Mouse (Mus musculus) midbrain, embryonic 16.5 days (tissue): ENCODE results near the gene Slc26a1. TPM values are rescaled to one million over a fixed set of nuclear protein-coding genes. Genes with fewer than 3 reads are reported as not detected.

Experiments
- ATAC-seq: fragments of 200-750 bp; cut with Nextera tagmentation; 2 replicates; pipeline ENCODE4 v1.8.0; 2017; ENCODE audit warnings: moderate TSS enrichment
- H3K27ac ChIP-seq: fragments of 300-500 bp; sonication (generic); 2 replicates; pipeline ENCODE4 v1.5.1; 2014; ENCODE audit warnings: mild to moderate bottlenecking, low read length, mixed read lengths
- H3K27me3 ChIP-seq: fragments of 300-500 bp; sonication (generic); 2 replicates; pipeline ENCODE4 v1.6.1; 2014; ENCODE audit warnings: low read depth, low read length, mixed read lengths; ENCODE audit not compliant: control insufficient read depth, insufficient read depth
- H3K36me3 ChIP-seq: fragments of 300-500 bp; sonication (generic); 2 replicates; pipeline ENCODE4 v1.6.1; 2014; ENCODE audit warnings: mild to moderate bottlenecking, low read length, moderate library complexity, mixed read lengths; ENCODE audit not compliant: control insufficient read depth, insufficient read depth
- H3K4me1 ChIP-seq: fragments of 300-500 bp; sonication (generic); 2 replicates; pipeline ENCODE4 v1.6.1; 2014; ENCODE audit warnings: mild to moderate bottlenecking, low read length, mixed read lengths; ENCODE audit not compliant: control insufficient read depth, insufficient read depth
- H3K4me2 ChIP-seq: fragments of 300-500 bp; sonication (generic); 2 replicates; pipeline ENCODE4 v1.6.1; 2014; ENCODE audit warnings: mild to moderate bottlenecking, low read length, mixed read lengths
- H3K4me3 ChIP-seq: fragments of 300-500 bp; sonication (generic); 2 replicates; pipeline ENCODE4 v1.5.1; 2014; ENCODE audit warnings: low read depth, mild to moderate bottlenecking, low read length, moderate library complexity, mixed read lengths
- H3K9ac ChIP-seq: fragments of 300-500 bp; sonication (generic); 2 replicates; pipeline ENCODE4 v1.6.1; 2014; ENCODE audit warnings: low read depth, low read length, mixed read lengths
- H3K9me3 ChIP-seq: fragments of 300-500 bp; sonication (generic); replicated peaks from 2 replicates; pipeline ENCODE4 v1.6.1; 2014; ENCODE audit warnings: mild to moderate bottlenecking, low read length, mixed read lengths; ENCODE audit not compliant: control insufficient read depth, poor library complexity, severe bottlenecking
- WGBS: fragments of 180-500 bp; shearing (Covaris S2); extraction: QIAGEN DNeasy Blood & Tissue Kit; methylation state at CpG from one replicate; pipeline ENCODE4 v1.1.7; 2014; 5-methylcytosine and 5-hydroxymethylcytosine counted together
- polyA plus RNA-seq: library from polyadenylated mRNA; unstranded; fragments of >200 nt; fragmentation: Nextera tagmentation; extraction: Ambion mirVana; gene quantifications from 2 replicates; pipeline ENCODE4 v1.2.1, GENCODE M21; 2015

Slc26a1 gene
- polyA plus RNA-seq, 1 experiment from 2014 or later: 4.3 TPM

DNA sequence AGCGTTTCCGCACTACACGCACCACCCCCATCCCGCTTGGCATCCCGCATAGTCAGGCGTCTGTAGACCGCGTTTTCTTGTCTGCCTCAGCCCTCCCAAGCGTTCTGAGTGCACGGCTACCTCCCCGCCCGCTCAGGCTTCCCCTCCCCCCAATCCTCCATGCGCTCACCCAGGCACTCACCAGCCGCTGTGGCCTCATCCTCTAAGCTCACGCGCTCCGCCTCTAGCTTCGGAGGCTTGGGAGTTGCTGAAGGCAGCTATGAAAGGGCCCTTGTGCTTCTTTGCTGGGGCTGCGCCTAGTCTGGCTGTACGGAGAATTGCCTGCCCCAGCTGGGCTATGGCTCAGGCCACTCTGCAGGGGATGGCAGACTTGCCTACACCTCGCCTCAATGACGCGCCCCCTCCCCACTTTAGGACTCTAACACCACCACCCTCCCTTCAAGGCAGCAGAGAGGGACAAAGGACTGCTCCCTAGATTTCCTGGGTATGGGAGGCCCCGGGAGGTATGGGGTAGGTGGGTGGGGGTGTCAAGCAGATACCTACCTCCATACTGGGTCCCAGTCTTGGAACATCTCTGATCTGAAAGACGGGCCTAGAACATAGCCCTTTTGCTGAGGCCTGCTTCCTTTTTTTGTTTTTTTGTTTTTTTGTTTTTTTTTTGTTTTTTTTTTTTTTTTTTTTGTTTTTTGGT is 2.4 kb upstream of the Slc26a1 start:
- Histone ChIP-seq H3K27ac (peak overlapping the region; percentile 93), H3K9me3 (no peaks in the 10 kb centered on the region), H3K36me3 (peaks cover 3% of the 10 kb centered on the region; the same call in 1 of the 2 replicates), H3K9ac (peak overlapping the region; percentile 74), H3K4me1 (peaks cover 9% of the 10 kb centered on the region), H3K27me3 (no peaks in the 10 kb centered on the region), H3K4me3 (peak overlapping the region; percentile 39), H3K4me2 (peak overlapping the region; percentile 71)
- peak; percentile 93 for ATAC-seq
- WGBS: 2% methylated on average over 25 of the region's 25 CpGs

DNA sequence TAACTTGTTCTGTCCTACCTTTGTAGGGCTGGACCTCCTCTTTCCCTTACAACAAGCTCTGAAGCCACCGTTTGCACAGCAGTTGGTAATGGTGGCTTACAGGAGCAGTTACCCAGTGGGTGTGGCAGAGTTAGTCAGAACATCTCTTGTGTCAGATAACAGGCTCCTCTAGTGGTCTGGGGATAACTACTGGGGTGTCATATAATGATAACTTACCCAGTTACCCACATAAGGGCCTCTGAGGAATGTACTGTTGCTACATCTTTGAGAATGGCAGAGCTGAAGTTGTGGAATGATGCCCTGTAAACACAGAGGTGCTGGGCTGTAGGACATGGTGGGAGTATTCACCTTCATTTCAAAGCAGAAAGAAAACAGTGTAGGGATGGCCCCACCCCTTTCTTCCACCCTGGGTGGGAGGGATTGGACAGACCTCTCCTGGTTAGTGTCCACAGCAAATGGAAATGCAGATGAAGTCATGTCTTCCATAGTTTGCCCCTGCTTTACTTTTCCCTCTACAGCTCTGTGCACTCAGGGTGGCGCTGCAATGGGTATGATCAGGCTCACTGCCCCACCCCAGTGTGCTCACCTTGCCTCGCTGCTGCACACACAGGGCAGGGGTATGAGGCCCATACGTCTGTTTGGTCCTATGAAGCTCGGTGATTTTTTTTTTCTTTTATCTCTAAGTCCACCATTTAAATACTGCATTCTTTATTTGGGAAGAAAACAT is 1.6 kb upstream of the Slc26a1 start:
- peak overlapping the region; percentile 39 for H3K4me3 ChIP-seq
- peak overlapping the region; percentile 93 for H3K27ac ChIP-seq
- peaks cover 9% of the 10 kb centered on the region for H3K4me1 ChIP-seq
- peak; percentile 63 for ATAC-seq
- H3K27me3 ChIP-seq: no peaks in the 10 kb centered on the region
- peak overlapping the region; percentile 71 for H3K4me2 ChIP-seq
- H3K9me3 ChIP-seq: no peaks in the 10 kb centered on the region
- WGBS: 18% methylated on average over 5 of the region's 5 CpGs
- peak overlapping the region; percentile 74 for H3K9ac ChIP-seq
- peaks cover 9% of the 10 kb centered on the region for H3K36me3 ChIP-seq

DNA sequence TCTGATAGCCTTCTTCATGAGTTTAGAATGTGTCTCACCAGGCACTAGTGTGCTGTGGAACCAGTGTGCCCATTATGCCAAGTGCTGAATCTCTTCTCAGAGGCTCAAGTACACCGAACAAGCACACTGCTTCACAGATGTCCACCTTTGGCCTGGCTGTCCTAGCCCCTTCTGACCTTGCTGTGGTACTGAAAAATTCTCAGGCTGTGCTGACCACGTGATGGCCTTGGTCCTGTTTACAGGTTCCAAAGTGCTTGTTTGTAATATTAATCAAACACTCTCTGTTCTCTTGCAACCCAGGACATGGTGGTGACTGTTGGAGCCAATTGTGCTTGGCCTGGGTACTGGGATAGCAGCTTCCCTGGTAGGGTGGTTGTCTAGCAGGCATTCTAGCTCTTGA is 745 bp downstream of the Slc26a1 start:
- H3K4me1 ChIP-seq: peaks cover 14% of the 10 kb centered on the region
- no peak for ATAC-seq
- H3K9ac ChIP-seq: no peak overlapping the region
- H3K4me3 ChIP-seq: no peak overlapping the region
- WGBS: 77% methylated on average over 2 of the region's 2 CpGs
- no peaks in the 10 kb centered on the region for H3K27me3 ChIP-seq
- H3K36me3 ChIP-seq: peaks cover 15% of the 10 kb centered on the region
- H3K4me2 ChIP-seq: no peak overlapping the region
- no peaks in the 10 kb centered on the region for H3K9me3 ChIP-seq
- no peak overlapping the region for H3K27ac ChIP-seq

DNA sequence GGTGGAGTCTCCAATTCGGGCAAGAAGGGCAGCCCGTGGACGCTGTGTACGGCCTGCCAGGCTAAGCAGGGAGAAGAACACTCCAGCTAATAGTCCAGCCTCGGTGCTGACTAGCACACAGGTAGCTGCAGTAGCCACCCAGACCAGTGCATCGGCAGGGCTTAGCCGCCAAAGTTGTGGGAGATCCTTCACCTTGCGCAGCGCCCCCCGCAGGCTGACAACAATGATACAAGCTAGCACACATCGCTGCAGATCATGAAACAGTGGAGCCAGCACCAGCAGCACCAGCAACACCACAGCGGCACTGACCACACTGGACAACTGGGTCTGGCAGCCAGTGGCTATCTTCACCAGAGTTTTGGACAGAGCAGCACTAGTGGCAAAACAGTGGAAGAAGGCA is 3.6 kb downstream of the Slc26a1 start:
- 94% methylated on average over 12 of the region's 12 CpGs for WGBS
- Histone ChIP-seq H3K27me3 (no peaks in the 10 kb centered on the region), H3K4me2 (no peak overlapping the region), H3K9ac (no peak overlapping the region), H3K4me1 (peaks cover 14% of the 10 kb centered on the region), H3K4me3 (no peak overlapping the region), H3K9me3 (no peaks in the 10 kb centered on the region), H3K27ac (no peak overlapping the region), H3K36me3 (peaks cover 15% of the 10 kb centered on the region)
- no peak for ATAC-seq

DNA sequence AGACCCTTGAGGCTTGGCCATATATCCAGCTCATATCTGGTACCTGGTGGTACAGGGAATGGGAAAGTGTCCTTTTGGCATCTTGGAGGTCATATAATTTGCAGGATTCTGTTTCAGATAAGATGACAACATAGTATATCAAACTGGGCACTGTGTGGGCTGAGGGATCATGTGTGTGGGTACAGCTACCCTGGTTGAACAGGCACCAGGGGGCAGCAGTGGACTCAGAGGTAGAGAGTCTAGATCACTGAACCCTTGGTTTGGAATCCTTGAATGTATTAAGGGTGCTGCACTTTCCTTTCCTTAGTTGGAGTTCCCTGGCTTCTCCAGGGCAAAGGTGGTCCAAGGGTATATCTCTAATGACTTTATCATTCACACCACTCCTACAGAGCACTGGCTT is 4.6 kb downstream of the Slc26a1 start:
- H3K27ac ChIP-seq: no peak overlapping the region
- H3K4me2 ChIP-seq: no peak overlapping the region
- no peaks in the 10 kb centered on the region for H3K9me3 ChIP-seq
- H3K4me3 ChIP-seq: no peak overlapping the region
- H3K4me1 ChIP-seq: peaks cover 11% of the 10 kb centered on the region
- H3K27me3 ChIP-seq: no peaks in the 10 kb centered on the region
- no peak for ATAC-seq
- H3K9ac ChIP-seq: no peak overlapping the region
- peaks cover 15% of the 10 kb centered on the region for H3K36me3 ChIP-seq

DNA sequence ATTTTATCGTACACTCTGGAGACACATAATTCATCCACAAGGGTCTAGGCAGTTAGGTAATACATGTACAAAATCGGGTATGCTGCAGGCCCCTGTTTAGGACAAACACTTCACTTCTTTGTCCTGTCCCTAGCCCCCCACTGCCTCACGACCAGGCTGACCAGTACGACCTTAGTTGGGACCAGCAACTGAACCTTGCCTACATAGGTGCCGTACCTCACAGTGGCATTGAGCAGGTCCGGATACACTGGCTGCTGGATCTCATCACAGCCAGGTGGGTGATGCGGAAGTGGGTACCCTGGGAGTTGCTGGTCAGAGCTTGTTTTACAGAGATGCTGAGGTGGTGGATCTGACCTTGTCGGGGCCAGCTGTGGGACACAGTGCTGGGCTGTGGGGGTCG is 5.4 kb downstream of the Slc26a1 start:
- peak; percentile 11; the same call in 1 of the 2 replicates for ATAC-seq
- no peak overlapping the region for H3K9ac ChIP-seq
- H3K27me3 ChIP-seq: no peaks in the 10 kb centered on the region
- H3K27ac ChIP-seq: no peak overlapping the region
- peaks cover 11% of the 10 kb centered on the region for H3K4me1 ChIP-seq
- H3K36me3 ChIP-seq: peaks cover 15% of the 10 kb centered on the region
- peak overlapping the region; percentile 63; the same call in 1 of the 2 replicates for H3K4me2 ChIP-seq
- H3K4me3 ChIP-seq: no peak overlapping the region
- 81% methylated on average over 9 of the region's 9 CpGs for WGBS
- H3K9me3 ChIP-seq: no peaks in the 10 kb centered on the region

DNA sequence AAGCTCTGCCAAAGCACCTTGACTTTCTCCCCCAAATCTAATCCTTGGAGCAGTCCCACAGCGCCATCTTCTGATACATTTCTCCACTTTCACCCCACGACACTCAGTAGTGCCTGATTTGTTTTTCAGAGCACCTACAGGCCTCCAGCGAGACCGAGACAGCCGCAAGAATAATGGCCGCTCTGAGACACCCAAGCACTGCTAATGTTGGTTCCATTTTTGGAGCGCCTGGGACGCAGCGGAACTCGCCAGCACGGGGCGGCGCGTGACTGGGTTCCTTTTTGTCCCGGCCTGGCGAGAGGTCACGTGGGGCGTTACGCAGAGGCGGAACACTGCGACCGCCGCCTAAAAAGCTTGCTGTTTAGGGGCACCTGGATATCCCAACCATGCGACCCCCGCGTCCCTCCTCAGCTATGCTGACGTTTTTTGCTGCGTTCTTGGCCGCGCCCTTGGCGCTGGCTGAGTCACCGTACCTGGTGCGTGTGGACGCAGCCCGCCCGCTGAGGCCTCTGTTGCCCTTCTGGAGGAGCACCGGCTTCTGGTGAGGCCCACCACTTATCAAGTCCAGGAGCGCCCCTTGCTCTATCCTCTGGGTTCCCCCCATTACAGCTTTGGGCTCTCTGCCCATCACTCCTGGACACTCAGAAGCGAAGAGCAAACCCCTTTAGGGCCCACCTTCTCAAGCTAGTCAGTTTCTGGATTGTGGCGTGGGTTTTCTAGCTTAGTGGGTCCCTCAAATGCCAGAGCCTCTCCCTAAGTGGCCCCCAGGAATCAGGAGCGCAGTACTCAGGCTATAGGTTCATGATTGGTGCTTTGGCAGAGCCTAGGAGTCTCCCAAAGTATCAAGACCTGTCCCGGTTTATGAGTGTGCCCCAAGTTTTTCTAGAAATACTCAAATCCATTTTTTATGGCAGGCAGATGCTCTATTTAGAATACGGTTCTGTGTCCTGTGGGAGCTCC is 6.1 kb downstream of the Slc26a1 start, which contains the start of gene Dgkq:
Gene Dgkq, minus strand, starts transcription at position 696 of the 960 bp plus-strand sequence.
- ATAC-seq: peak; percentile 85
- H3K27me3 ChIP-seq: no peaks in the 10 kb centered on the region
- WGBS: 5% methylated on average over 43 of the region's 43 CpGs

DNA sequence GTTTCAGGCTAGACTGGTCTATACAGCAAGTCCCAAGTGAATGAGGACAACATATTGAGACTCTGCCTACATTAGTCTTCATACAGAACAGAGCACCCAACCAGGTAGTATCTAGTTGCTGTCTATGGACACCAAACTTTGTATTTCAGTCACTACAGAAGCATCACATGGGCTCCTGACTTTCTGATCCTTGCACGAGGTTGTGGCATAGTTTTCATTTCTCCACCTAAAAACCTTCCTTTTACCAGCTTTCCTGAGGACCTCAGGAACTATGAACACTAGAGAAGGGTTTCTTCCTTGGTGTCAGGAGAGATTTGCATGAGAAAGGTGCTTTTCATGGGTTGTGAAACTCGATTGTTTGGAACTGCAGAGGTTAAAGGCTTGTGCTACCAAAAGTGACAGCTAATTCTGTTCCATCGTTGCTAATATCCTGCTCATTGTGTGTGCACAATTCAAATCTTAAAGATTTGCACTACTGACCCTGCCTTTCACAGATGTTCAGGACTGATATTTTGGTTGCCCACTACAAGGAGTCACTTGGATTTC is 6.9 kb downstream of the Slc26a1 start:
- Histone ChIP-seq H3K4me1 (peaks cover 11% of the 10 kb centered on the region), H3K36me3 (peaks cover 15% of the 10 kb centered on the region), H3K4me3 (peak overlapping the region; percentile 38), H3K9me3 (no peaks in the 10 kb centered on the region), H3K9ac (peak overlapping the region; percentile 72), H3K4me2 (peak overlapping the region; percentile 63), H3K27me3 (no peaks in the 10 kb centered on the region), H3K27ac (peak overlapping the region; percentile 84)
- WGBS: 10% methylated on average over 3 of the region's 3 CpGs
- ATAC-seq: peak; percentile 27; the same call in 1 of the 2 replicates

More for the DNA sequence above, 6.1 kb downstream of the Slc26a1 start, which contains the start of gene Dgkq:
- H3K36me3 ChIP-seq: peaks cover 15% of the 10 kb centered on the region
- peaks cover 11% of the 10 kb centered on the region for H3K4me1 ChIP-seq
- H3K9ac ChIP-seq: peak within 1 kb of the TSS; percentile 72
- peak within 1 kb of the TSS; percentile 63 for H3K4me2 ChIP-seq
- peak within 1 kb of the TSS; percentile 84 for H3K27ac ChIP-seq
- peak within 1 kb of the TSS; percentile 38 for H3K4me3 ChIP-seq
- H3K9me3 ChIP-seq: no peaks in the 10 kb centered on the region
